In genomic region chr8:125066913-125067595, GRCm38 (mm10) we compare ENCODE assay signal across 9 mouse cellular contexts. TPM values are rescaled to one million over a fixed set of nuclear protein-coding genes. Genes with fewer than 3 reads are reported as not detected.
DNase-seq lines count a peak whose midpoint lies in the region; ATAC-seq and TF ChIP-seq lines count a peak whose summit lies in the region.
"Had no signal": no experiment of that assay in that cellular context is flagged by ENCODE, and none has a peak within 500 bp of the region (broad histone marks: within the 10 kb centered on the region; RNA-seq: fewer than 3 reads in every experiment).

No protein-coding gene starts in this region.

- no peaks in the 10 kb centered on the region for H3K4me1 ChIP-seq in kidney, adult 2 months (ENCODE audit: control insufficient read depth, insufficient read depth, low read length)
- H3K4me1 ChIP-seq in limb, embryonic 11.5 days (ENCODE audit: control insufficient read depth, insufficient read depth, low read length) = peaks cover 6% of the 10 kb centered on the region; the same call in 1 of the 2 replicates
- no peaks in the 10 kb centered on the region; the same call in 1 of the 2 replicates for H3K4me1 ChIP-seq in midbrain, embryonic 11.5 days (ENCODE audit: control insufficient read depth, insufficient read depth, low read length)

- peak; percentile 55 for TF ChIP-seq CTCF in kidney, adult 2 months (conservative IDR thresholded peaks at IDR 0.05; ENCODE audit: insufficient read depth, insufficient read length, low read depth, low read length)

- ATAC-seq in limb, embryonic 11.5 days (ENCODE audit: insufficient number of reproducible peaks, low FRiP score, low TSS enrichment, low read depth) = no peak
- ATAC-seq in midbrain, embryonic 11.5 days (ENCODE audit: low FRiP score) = no peak

- no peak overlapping the region for H3K9ac ChIP-seq in limb, embryonic 11.5 days (ENCODE audit: low read length)
- H3K9ac ChIP-seq in midbrain, embryonic 11.5 days (ENCODE audit: low read length) = no peak overlapping the region

- TF ChIP-seq POLR2A in kidney, adult 2 months (IDR thresholded peaks at IDR 0.05; ENCODE audit: low read depth, low read length) = no peak

- no peak overlapping the region for H3K4me3 ChIP-seq in kidney, adult 2 months (ENCODE audit: insufficient read depth, low read depth, low read length)
- no peak overlapping the region for H3K4me3 ChIP-seq in limb, embryonic 11.5 days (ENCODE audit: low read depth, low read length)
- no peak overlapping the region for H3K4me3 ChIP-seq in midbrain, embryonic 11.5 days (ENCODE audit: low read depth, low read length)

- DNase-seq in urinary bladder, postnatal 36 days (ENCODE audit: low spot score in 2 of 2) = peak; percentile 35 to 59
- DNase-seq in urinary bladder, postnatal 10 days (ENCODE audit: low spot score) = no peak
- DNase-seq in embryo, embryonic 9.5 days (ENCODE audit: extremely low spot score) = peak; percentile 69
- peak; percentile 90 for DNase-seq in heart, adult 8-10 months (ENCODE audit: low spot score)
- peak; percentile 86 for DNase-seq in kidney, adult 2 months
- peak; percentile 78 for DNase-seq in limb, embryonic 11.5 days (ENCODE audit: low spot score)
- DNase-seq in midbrain, embryonic 11.5 days (ENCODE audit: low spot score, missing footprints) = peak; percentile 92
- peak; percentile 55 to 64 for DNase-seq in spleen, adult 18-20 months

- H3K27me3 ChIP-seq in kidney, adult 2 months (replicated peaks; ENCODE audit: control insufficient read depth, insufficient read depth, low read length) = no peaks in the 10 kb centered on the region
- no peaks in the 10 kb centered on the region for H3K27me3 ChIP-seq in limb, embryonic 11.5 days (ENCODE audit: control insufficient read depth, insufficient read depth, low read length)
- H3K27me3 ChIP-seq in midbrain, embryonic 11.5 days (ENCODE audit: control insufficient read depth, insufficient read depth, low read length) = no peaks in the 10 kb centered on the region

- WGBS in kidney, adult 2 months = 32% methylated on average over 12 of the region's 12 CpGs
- 40% methylated on average over 12 of the region's 12 CpGs for WGBS in limb, embryonic 11.5 days
- WGBS in midbrain, embryonic 11.5 days = 49% methylated on average over 12 of the region's 12 CpGs

- H3K27ac ChIP-seq in kidney, adult 2 months (ENCODE audit: insufficient read depth, low read depth, low read length) = peak overlapping the region; percentile 85
- H3K27ac ChIP-seq in limb, embryonic 11.5 days (replicated peaks; ENCODE audit: low read depth, low read length) = peak overlapping the region; percentile 21; the same call in 1 of the 2 replicates
- H3K27ac ChIP-seq in midbrain, embryonic 11.5 days (ENCODE audit: low read depth, low read length) = no peak overlapping the region

- no peaks in the 10 kb centered on the region for H3K9me3 ChIP-seq in limb, embryonic 11.5 days (ENCODE audit: control insufficient read depth, low read length)
- no peaks in the 10 kb centered on the region for H3K9me3 ChIP-seq in midbrain, embryonic 11.5 days (ENCODE audit: control insufficient read depth, low read length)

- no peaks in the 10 kb centered on the region for H3K36me3 ChIP-seq in kidney, adult 2 months (ENCODE audit: control insufficient read depth, insufficient read depth, low read length)
- H3K36me3 ChIP-seq in limb, embryonic 11.5 days (ENCODE audit: control insufficient read depth, insufficient read depth, low read length) = no peaks in the 10 kb centered on the region
- H3K36me3 ChIP-seq in midbrain, embryonic 11.5 days (ENCODE audit: control insufficient read depth, insufficient read depth, low read length) = no peaks in the 10 kb centered on the region
- H3K36me3 ChIP-seq: G1E had no signal

- no peak overlapping the region for H3K4me2 ChIP-seq in limb, embryonic 11.5 days (ENCODE audit: low read depth, severe bottlenecking)
- H3K4me2 ChIP-seq in midbrain, embryonic 11.5 days = no peak overlapping the region

RNA-seq across cellular contexts. Expression of gene Disc1, which starts 13.1 kb away (rescaled TPM):
- total RNA-seq in heart, adult 8-10 months (2022) = 1 to 10 TPM in 2 of 4 experiments, under 1 TPM in 2; 0.87 to 1.8 (median 1.2) TPM
- polyA plus RNA-seq in kidney, adult 2 months (2012; rRNA removed) = 0.46 and 0.58 TPM in 2 replicates
- 0.96 and 1.0 TPM in 2 replicates for polyA plus RNA-seq in limb, embryonic 11.5 days (2014; fragmentation: Nextera tagmentation; extraction: Ambion mirVana)
- 0.82 and 0.87 TPM in 2 replicates for polyA plus RNA-seq in midbrain, embryonic 11.5 days (2014; fragmentation: Nextera tagmentation; extraction: Ambion mirVana)
- total RNA-seq: G1E had no signal
- polyA plus RNA-seq: G1E had no signal

RNA-seq across cellular contexts. Expression of gene Tsnax, which starts 54.3 kb away (rescaled TPM):
- total RNA-seq in heart, adult 8-10 months (2022) = 10 to 100 TPM; 67.0 to 79.3 (median 73.4) TPM
- 29.6 and 37.8 TPM in 2 replicates for polyA plus RNA-seq in kidney, adult 2 months (2012; rRNA removed)
- 143 and 144 TPM in 2 replicates for polyA plus RNA-seq in limb, embryonic 11.5 days (2014; fragmentation: Nextera tagmentation; extraction: Ambion mirVana)
- polyA plus RNA-seq in midbrain, embryonic 11.5 days (2014; fragmentation: Nextera tagmentation; extraction: Ambion mirVana) = 155 and 175 TPM in 2 replicates
